Mouse (Mus musculus) bone marrow macrophage, adult 2 months (primary cell): Measurements from ENCODE around the gene Dis3.

Experiments
- CTCF ChIP-seq: IDR thresholded peaks from 2 replicates; pipeline ENCODE4 v1.5.1; 2012; ENCODE audit warnings: low read depth, mild to moderate bottlenecking, low read length, moderate library complexity
- POLR2A ChIP-seq: IDR thresholded peaks from 2 replicates; pipeline ENCODE4 v1.6.1; 2012; ENCODE audit warnings: mild to moderate bottlenecking, low read depth, low read length, borderline replicate concordance

DNA sequence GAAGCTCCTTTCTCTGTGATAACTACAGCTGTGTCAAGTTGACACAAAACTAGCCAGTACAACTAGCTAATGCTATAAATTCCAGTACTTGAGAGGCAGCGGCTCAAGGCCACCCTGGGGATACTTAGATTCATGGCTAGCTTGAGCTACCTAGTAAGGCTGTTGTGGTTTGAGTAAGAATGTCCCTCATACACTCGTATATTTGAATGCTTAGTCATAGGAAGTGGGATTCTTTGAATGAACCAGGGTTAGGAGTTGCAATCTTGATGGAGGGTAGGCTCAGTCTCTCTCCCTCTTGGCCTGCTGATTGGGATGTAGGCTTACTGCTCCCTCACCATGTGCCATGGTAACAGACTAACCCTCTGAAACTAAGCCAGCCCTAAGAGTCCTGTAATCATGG is 36.5 kb downstream of the Dis3 start:
- TF ChIP-seq CTCF (no peak), POLR2A (no peak)
